9 mouse cellular contexts compared by ENCODE assay signal in genomic region chr4:102986917-102987316, GRCm38 (mm10). TPM values are rescaled to one million over a fixed set of nuclear protein-coding genes. Genes with fewer than 3 reads are reported as not detected.
DNase-seq lines count a peak whose midpoint lies in the region; ATAC-seq lines count a peak whose summit lies in the region.
"Had no signal": no experiment of that assay in that cellular context is flagged by ENCODE, and none has a peak within 500 bp of the region (broad histone marks: within the 10 kb centered on the region; RNA-seq: fewer than 3 reads in every experiment).

No protein-coding gene starts in this region.

- no peak overlapping the region for H3K4me3 ChIP-seq in heart, embryonic 10.5 days
- H3K4me3 ChIP-seq in kidney, embryonic 15.5 days (replicated peaks), result no peak overlapping the region
- no peak overlapping the region for H3K4me3 ChIP-seq in lung, embryonic 16.5 days (ENCODE audit: low read length)

- no peaks in the 10 kb centered on the region for H3K36me3 ChIP-seq in heart, embryonic 10.5 days
- no peaks in the 10 kb centered on the region for H3K36me3 ChIP-seq in kidney, embryonic 15.5 days
- H3K36me3 ChIP-seq in lung, embryonic 16.5 days (ENCODE audit: control insufficient read depth, insufficient read depth, low read length), result no peaks in the 10 kb centered on the region

- 0 out of 2 replicates have a peak, but pooled peaks cover 3% of the 10 kb centered on the region for H3K4me1 ChIP-seq in heart, embryonic 10.5 days
- no peaks in the 10 kb centered on the region for H3K4me1 ChIP-seq in kidney, embryonic 15.5 days
- H3K4me1 ChIP-seq in lung, embryonic 16.5 days (replicated peaks; ENCODE audit: control insufficient read depth, insufficient read depth, low read length), result no peaks in the 10 kb centered on the region

- no peak overlapping the region for H3K27ac ChIP-seq in heart, embryonic 10.5 days
- H3K27ac ChIP-seq in kidney, embryonic 15.5 days, result no peak overlapping the region
- no peak overlapping the region for H3K27ac ChIP-seq in lung, embryonic 16.5 days (ENCODE audit: low read length)

- H3K9ac ChIP-seq in kidney, embryonic 15.5 days, result no peak overlapping the region
- H3K9ac ChIP-seq in lung, embryonic 16.5 days (ENCODE audit: low read length), result no peak overlapping the region

- WGBS in heart, embryonic 10.5 days, result 6% methylated on average over 2 of the region's 2 CpGs
- 1% methylated on average over 2 of the region's 2 CpGs for WGBS in kidney, embryonic 15.5 days
- WGBS in lung, embryonic 16.5 days, result 0% methylated on average over 2 of the region's 2 CpGs

- no peaks in the 10 kb centered on the region for H3K9me3 ChIP-seq in heart, embryonic 10.5 days
- H3K9me3 ChIP-seq in kidney, embryonic 15.5 days (replicated peaks), result no peaks in the 10 kb centered on the region
- H3K9me3 ChIP-seq in lung, embryonic 16.5 days (ENCODE audit: control insufficient read depth, low read length), result no peaks in the 10 kb centered on the region

- DNase-seq in heart, adult 11 months, result peak; percentile 81
- DNase-seq in heart, embryonic 10.5 days (ENCODE audit: low spot score), result no peak
- DNase-seq in MN1 (ENCODE audit: low spot score), result peak; percentile 65
- DNase-seq in cerebellum, adult 9-10 months, result peak; percentile 68
- DNase-seq in retina, postnatal 7 days (ENCODE audit: low read depth, low spot score), result peak; percentile 67

- peak; percentile 91 for ATAC-seq in granulocyte monocyte progenitor cell, adult 5-6 weeks (replicated peaks; ENCODE audit: poor library complexity, severe bottlenecking)
- ATAC-seq in kidney, embryonic 15.5 days (replicated peaks; ENCODE audit: low FRiP score), result peak; percentile 71
- ATAC-seq in lung, embryonic 16.5 days (ENCODE audit: low read depth), result peak; percentile 79

- H3K4me2 ChIP-seq in kidney, embryonic 15.5 days, result no peak overlapping the region
- H3K4me2 ChIP-seq in lung, embryonic 16.5 days (ENCODE audit: low read depth, low read length), result no peak overlapping the region

- no peaks in the 10 kb centered on the region for H3K27me3 ChIP-seq in heart, embryonic 10.5 days (ENCODE audit: insufficient read depth, poor library complexity, severe bottlenecking)
- H3K27me3 ChIP-seq in kidney, embryonic 15.5 days, result no peaks in the 10 kb centered on the region
- H3K27me3 ChIP-seq in lung, embryonic 16.5 days (ENCODE audit: control insufficient read depth, insufficient read depth, low read depth, low read length), result no peaks in the 10 kb centered on the region

RNA-seq across cellular contexts. Expression of gene Tctex1d1, which starts 8.5 kb away (rescaled TPM):
- polyA plus RNA-seq in heart, embryonic 10.5 days (2016; fragmentation: Nextera tagmentation; extraction: Ambion mirVana), result 0.38 TPM in 1 of 2 replicates, not detected in the other
- total RNA-seq in granulocyte monocyte progenitor cell, adult 5-6 weeks (2014; fragmentation: Nextera tagmentation), result 9.4 and 25.4 TPM in 2 replicates
- 22.0 and 28.2 TPM in 2 replicates for total RNA-seq in granulocyte monocyte progenitor cell, adult 5-6 weeks (2017)
- polyA plus RNA-seq in kidney, embryonic 15.5 days (2015; fragmentation: Nextera tagmentation; extraction: Ambion mirVana), result 0.81 and 1.0 TPM in 2 replicates
- polyA plus RNA-seq in lung, embryonic 16.5 days (2015; fragmentation: Nextera tagmentation; extraction: Ambion mirVana), result 0.80 and 0.96 TPM in 2 replicates

RNA-seq across cellular contexts. Expression of gene Insl5, which starts 39.7 kb away (rescaled TPM):
- not detected in 2 replicates for polyA plus RNA-seq in heart, embryonic 10.5 days (2016; fragmentation: Nextera tagmentation; extraction: Ambion mirVana)
- not detected in 2 replicates for total RNA-seq in granulocyte monocyte progenitor cell, adult 5-6 weeks (2014; fragmentation: Nextera tagmentation)
- not detected in 2 replicates for total RNA-seq in granulocyte monocyte progenitor cell, adult 5-6 weeks (2017)
- 0.23 and 0.72 TPM in 2 replicates for polyA plus RNA-seq in kidney, embryonic 15.5 days (2015; fragmentation: Nextera tagmentation; extraction: Ambion mirVana)
- polyA plus RNA-seq in lung, embryonic 16.5 days (2015; fragmentation: Nextera tagmentation; extraction: Ambion mirVana), result not detected in 2 replicates
- polyA plus RNA-seq: liver, embryonic 16.5 days had no signal
